Mouse (Mus musculus) frontal cortex, adult 2 months (tissue): ENCODE measurements around the gene Kcnj3. TPM values are rescaled to one million over a fixed set of nuclear protein-coding genes. Genes with fewer than 3 reads are reported as not detected.
"Not testable (repeated sequence)": the region's sequence is repeated elsewhere in the genome, so short reads cannot be mapped to it uniquely, and the experiment has no call there.

Source experiments
- DNase-seq, 2 experiments: peaks; one replicate each; pipeline ENCODE4 v3.0.0; 2022; ENCODE audit warnings: low spot score in 1 of 2; ENCODE audit errors: extremely low spot score in 1 of 2
- polyA plus RNA-seq: library from polyadenylated mRNA; depleted of rRNA; stranded (reverse); fragments of >200 nt; gene quantifications from 2 replicates; pipeline ENCODE4 v1.2.3, GENCODE M21; 2012; rRNA removed

Kcnj3 gene
- polyA plus RNA-seq: 64.7 and 65.9 TPM in 2 replicates

GRCm38 (mm10) chr2:55435721-55436260, at the start of gene Kcnj3:
Kcnj3 (plus strand) TSS chr2:55435970.
- peak; percentile 74 to 78 for DNase-seq

GRCm38 (mm10) chr2:55390330-55390989, 45.3 kb upstream of the Kcnj3 start:
- no peak for DNase-seq

DNA sequence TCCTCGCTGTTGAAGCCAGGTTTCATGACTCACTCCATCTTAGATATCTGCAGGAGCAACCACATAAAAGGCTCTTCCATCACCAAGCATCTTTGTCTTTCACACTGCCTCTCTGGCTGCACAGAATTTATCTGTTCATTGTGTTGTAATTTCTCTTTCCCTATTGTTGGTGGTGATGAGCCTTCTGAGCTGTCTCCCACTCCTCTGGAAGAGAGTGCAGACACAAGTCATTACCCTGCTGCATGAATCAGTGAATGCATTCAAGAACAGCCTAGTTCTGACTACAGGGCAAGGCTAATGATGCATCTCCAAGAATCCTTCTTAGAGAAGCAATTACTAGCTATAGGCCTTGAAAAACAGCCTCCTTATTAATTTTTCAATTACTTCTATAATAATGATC, 30.5 kb upstream of the Kcnj3 start:
- no peak for DNase-seq

- no peak for DNase-seq
Observed at GRCm38 (mm10) chr2:55427633-55428032, 8.1 kb upstream of the Kcnj3 start.

DNA sequence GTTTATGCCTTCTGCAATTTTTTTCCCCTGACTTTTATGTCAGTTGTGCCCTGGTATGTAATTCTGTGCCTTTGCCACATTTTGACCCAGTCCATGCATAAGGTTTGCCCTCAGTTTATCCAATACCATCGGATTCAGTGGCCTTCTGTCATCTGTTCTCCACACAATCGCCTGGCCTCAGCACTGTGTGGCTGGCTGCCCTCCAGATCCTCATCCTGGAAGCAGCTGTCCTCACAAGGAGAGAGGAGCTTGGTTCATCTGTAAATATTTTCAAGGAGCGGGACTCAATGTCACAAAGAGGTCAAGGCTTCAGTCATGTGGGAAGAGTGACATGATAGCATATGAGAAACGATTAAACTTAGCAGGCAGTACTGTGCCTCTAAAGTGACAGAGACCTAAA, 3.7 kb upstream of the Kcnj3 start:
- DNase-seq: no peak

DNA sequence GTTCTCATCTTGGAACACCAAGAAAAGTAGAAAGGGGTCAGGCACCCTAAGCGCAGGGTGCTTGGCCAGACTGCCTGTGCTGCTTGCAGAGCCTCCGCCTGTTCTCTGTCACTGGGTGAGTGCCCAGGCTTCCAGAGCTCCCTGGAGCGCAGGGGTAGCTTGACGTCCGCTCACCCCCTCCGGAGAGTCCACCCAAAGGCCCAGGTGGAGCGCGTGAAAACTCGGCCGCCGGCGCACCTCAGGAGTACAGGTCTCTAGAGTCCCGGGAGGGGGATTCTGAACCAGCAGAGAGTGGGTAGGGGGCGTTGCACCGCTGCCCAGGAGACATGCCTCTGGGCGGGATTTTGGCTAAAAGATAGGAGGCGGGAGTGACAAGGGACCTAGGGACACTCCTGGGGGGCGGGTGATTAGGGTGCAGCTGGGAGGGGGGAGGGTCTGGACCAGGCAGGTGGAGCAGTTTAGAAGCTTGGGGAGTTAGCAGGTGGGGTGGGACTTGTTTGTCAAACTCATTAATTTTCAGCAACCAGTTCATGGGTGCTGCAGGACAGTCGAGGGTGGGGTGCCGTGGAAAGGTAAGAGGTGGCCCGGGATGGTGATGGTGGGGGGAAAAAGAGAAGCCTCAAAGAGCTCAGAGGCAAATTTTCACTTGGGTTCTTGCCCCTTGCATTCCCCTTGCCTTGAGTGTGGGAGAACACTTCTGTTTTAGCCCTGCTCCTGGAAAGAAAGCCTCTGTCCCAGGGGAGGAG, 664 bp downstream of the Kcnj3 start:
- peak in 1 of 2 experiments; percentile 27 for DNase-seq

DNA sequence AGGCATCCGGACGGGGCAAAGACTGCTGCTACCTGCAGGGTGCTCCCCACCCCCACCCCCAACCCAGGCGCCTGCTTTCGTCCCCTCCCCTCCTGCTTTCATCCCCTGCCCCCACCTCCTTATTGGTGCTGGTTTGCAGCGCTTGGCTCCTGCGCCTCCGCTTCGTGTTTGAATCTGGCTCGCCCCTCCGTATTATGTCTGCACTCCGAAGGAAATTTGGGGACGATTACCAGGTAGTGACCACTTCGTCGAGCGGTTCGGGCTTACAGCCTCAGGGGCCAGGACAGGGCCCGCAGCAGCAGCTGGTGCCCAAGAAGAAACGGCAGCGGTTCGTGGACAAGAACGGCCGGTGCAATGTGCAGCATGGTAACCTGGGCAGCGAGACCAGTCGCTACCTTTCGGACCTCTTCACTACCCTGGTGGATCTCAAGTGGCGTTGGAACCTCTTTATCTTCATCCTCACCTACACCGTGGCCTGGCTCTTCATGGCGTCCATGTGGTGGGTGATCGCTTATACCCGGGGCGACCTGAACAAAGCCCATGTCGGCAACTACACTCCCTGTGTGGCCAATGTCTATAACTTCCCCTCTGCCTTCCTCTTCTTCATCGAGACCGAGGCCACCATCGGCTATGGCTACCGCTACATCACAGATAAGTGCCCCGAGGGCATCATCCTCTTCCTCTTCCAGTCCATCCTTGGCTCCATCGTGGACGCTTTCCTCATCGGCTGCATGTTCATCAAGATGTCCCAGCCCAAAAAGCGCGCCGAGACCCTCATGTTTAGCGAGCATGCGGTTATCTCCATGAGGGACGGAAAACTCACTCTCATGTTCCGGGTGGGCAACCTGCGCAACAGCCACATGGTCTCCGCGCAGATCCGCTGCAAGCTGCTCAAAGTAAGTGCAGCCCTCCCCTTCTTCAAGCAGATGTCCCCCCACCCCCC, 1.5 kb downstream of the Kcnj3 start:
- peak in 1 of 2 experiments; percentile 46 for DNase-seq

GRCm38 (mm10) chr2:55437977-55438376, 2.2 kb downstream of the Kcnj3 start:
- DNase-seq: peak in 1 of 2 experiments; percentile 28

GRCm38 (mm10) chr2:55439211-55439610, 3.4 kb downstream of the Kcnj3 start:
- no peak for DNase-seq

DNA sequence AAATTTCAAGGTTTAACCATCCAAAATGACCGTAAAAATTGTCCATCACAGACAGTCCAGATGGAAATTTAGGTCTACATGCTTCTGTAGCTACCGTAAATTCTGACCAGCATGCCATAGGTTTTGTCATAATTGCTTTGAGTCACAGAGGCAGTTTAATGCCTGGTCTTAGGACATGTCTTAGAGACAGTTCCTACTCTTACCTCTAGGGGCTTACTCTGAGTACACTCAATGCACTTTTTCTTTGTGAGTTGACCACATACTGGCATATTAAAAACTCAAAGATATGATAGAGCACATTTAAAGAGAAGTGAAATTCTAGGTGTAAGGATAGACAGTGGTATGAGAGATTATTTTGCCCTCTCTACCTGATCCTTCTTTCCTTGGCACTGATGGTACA, 6.2 kb downstream of the Kcnj3 start:
- no peak for DNase-seq

- DNase-seq: no peak
Observed at GRCm38 (mm10) chr2:55447298-55447697, 11.5 kb downstream of the Kcnj3 start.

DNA sequence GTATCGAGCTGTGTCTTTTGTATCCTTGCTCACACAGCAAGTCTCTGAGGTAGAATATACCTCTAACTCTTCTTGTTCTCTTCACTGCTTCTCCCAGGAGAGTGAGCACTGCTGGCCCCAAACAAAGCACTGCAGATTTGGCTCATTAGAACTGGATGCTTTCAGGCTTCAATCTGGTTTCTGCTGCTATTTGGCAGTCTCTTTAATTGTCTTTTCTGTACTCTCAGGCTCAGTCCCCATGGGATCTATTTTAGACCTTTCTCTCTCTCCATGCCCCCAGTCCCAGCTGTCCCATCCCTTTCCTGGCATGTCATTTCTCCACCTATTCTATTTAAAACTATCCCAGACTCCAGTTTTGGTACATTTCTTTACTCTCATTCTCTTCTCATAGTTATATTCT, 15.0 kb downstream of the Kcnj3 start:
- peak; percentile 58 to 60 for DNase-seq

DNA sequence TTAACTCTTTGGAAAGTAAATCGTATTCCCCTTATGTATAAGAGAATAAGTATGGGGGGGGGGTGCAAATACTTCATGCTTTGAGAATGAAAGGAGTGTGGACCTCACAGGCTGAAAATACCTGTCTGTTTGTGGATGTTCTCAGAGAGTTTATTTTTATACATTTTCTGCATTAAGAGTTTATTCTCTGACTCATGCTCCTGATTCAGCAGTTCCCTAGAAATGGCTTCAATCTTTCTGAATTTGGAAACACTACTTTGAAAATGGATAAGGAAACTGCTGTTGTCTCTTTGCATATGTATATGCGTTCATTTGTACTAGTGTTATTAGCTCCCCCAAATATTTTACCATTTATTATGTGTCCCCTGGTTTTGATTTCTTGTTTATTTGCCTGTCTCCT, 23.4 kb downstream of the Kcnj3 start:
- no peak for DNase-seq

GRCm38 (mm10) chr2:55469141-55469540, 33.4 kb downstream of the Kcnj3 start:
- no peak for DNase-seq

DNA sequence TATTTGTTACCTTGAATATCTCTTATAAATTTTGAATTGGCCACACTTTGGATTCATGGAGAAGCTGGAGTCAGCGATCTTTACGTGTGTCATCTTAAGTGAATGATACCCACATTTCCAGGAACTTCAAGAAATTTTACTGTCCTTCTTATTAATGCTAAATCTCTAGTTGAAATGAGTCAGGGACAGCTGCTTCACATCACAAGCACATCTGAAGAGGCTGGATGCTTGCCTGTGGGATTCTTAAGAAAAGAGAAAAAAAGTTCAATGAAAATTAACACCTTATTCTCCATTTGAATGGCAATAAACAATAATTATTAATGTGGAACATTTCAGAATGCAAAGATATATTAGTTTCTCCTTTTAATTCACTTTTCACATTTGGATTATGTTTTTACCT, 34.2 kb downstream of the Kcnj3 start:
- no peak for DNase-seq

DNA sequence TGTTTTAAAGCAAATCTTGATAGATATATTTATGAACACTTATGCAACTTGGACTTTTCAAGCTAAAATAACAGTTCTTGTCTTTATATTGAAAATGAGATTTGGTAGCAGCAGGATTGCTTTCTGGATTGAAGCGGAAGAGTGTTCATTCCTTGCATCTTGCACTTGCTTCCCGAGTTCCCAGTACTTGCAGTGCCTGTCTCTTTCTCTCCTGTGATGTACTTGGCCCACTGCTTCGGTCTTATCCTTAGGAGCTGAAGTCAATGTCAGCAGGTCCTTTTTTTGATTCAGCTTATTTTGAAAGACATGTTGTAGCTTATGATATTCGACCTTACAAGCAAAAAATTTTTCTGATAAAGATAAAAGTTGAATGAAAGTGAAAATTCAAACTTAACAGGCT, 43.7 kb downstream of the Kcnj3 start:
- DNase-seq: no peak

GRCm38 (mm10) chr2:55479933-55480601, 44.3 kb downstream of the Kcnj3 start:
- DNase-seq: peak; percentile 43 to 68

DNA sequence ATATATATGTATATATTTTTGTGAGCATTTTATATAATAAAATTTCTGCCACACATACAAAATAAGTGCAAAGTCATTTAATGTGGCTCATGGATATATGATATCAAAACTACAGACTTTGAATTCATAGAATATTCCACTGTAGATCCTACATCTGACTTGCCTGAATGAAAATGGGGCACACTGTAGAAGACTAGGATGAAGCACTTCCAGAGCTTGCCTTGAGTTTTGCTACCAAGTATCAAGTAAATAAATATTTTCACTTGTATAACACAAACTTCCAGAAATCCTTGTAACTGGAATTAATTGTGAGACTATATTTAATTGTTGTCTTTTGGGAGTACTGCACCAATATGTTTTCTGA, 44.8 kb downstream of the Kcnj3 start:
- no peak for DNase-seq

- DNase-seq: not testable (repeated sequence)
Observed at GRCm38 (mm10) chr2:55485500-55486129, 49.8 kb downstream of the Kcnj3 start.
